Mouse (Mus musculus): ENCODE data around the gene Pla2g4a. TPM values are rescaled to one million over a fixed set of nuclear protein-coding genes. Genes with fewer than 3 reads are reported as not detected.

Gene Pla2g4a
- polyA plus RNA-seq, 1 experiment from 2014 or later: 2.1 TPM

- H3K27ac ChIP-seq: no peak overlapping the region
- no peaks in the 10 kb centered on the region for H3K36me3 ChIP-seq (replicated peaks; ENCODE audit: control insufficient read depth, insufficient read depth)
- ATAC-seq (ENCODE audit: low FRiP score) (no peak), DNase-seq (ENCODE audit: low spot score) (no peak)
- H3K4me2 ChIP-seq (replicated peaks): no peak overlapping the region
- no peaks in the 10 kb centered on the region for H3K4me1 ChIP-seq (replicated peaks; ENCODE audit: control insufficient read depth, insufficient read depth, low read length)
- WGBS: 82% methylated on average over 4 of the region's 4 CpGs
- no peak overlapping the region for H3K9ac ChIP-seq
- no peaks in the 10 kb centered on the region for H3K9me3 ChIP-seq (ENCODE audit: control insufficient read depth, low read length)
- no peak overlapping the region for H3K4me3 ChIP-seq (replicated peaks; ENCODE audit: low read length)
- no peaks in the 10 kb centered on the region for H3K27me3 ChIP-seq (ENCODE audit: control insufficient read depth, insufficient read depth, low read length)
Observed at GRCm38 (mm10) chr1:149898001-149898625, 63.0 kb downstream of the Pla2g4a start.

- Histone ChIP-seq H3K27ac (no peak overlapping the region), H3K9me3 (ENCODE audit: control insufficient read depth, low read length) (no peaks in the 10 kb centered on the region), H3K4me3 (replicated peaks; ENCODE audit: low read length) (no peak overlapping the region), H3K4me1 (replicated peaks; ENCODE audit: control insufficient read depth, insufficient read depth, low read length) (no peaks in the 10 kb centered on the region), H3K4me2 (replicated peaks) (no peak overlapping the region), H3K27me3 (ENCODE audit: control insufficient read depth, insufficient read depth, low read length) (no peaks in the 10 kb centered on the region), H3K36me3 (replicated peaks; ENCODE audit: control insufficient read depth, insufficient read depth) (no peaks in the 10 kb centered on the region), H3K9ac (no peak overlapping the region)
- ATAC-seq (ENCODE audit: low FRiP score): peak; percentile 68; the same call in 1 of the 2 replicates
- peak; percentile 24 for DNase-seq (ENCODE audit: low spot score)
- 56% methylated on average over 5 of the region's 5 CpGs for WGBS
Observed at GRCm38 (mm10) chr1:149896590-149896989, 64.5 kb downstream of the Pla2g4a start.

- H3K36me3 ChIP-seq (replicated peaks; ENCODE audit: control insufficient read depth, insufficient read depth): no peaks in the 10 kb centered on the region
- no peak for ATAC-seq (ENCODE audit: low FRiP score)
- H3K4me1 ChIP-seq (replicated peaks; ENCODE audit: control insufficient read depth, insufficient read depth, low read length): no peaks in the 10 kb centered on the region
Observed at GRCm38 (mm10) chr1:149894940-149895339, 66.2 kb downstream of the Pla2g4a start.

GRCm38 (mm10) chr1:149893903-149894302 lies 67.2 kb downstream of the Pla2g4a start:
- Histone ChIP-seq H3K27me3 (ENCODE audit: control insufficient read depth, insufficient read depth, low read length) (no peaks in the 10 kb centered on the region), H3K9me3 (ENCODE audit: control insufficient read depth, low read length) (no peaks in the 10 kb centered on the region), H3K36me3 (replicated peaks; ENCODE audit: control insufficient read depth, insufficient read depth) (no peaks in the 10 kb centered on the region), H3K9ac (no peak overlapping the region), H3K27ac (no peak overlapping the region), H3K4me3 (replicated peaks; ENCODE audit: low read length) (no peak overlapping the region), H3K4me1 (replicated peaks; ENCODE audit: control insufficient read depth, insufficient read depth, low read length) (no peaks in the 10 kb centered on the region), H3K4me2 (replicated peaks) (no peak overlapping the region)
- no peak for DNase-seq (ENCODE audit: low spot score)
- ATAC-seq (ENCODE audit: low FRiP score): no peak
- 89% methylated on average over 2 of the region's 2 CpGs for WGBS

More at GRCm38 (mm10) chr1:149894940-149895339, 66.2 kb downstream of the Pla2g4a start:
- no peak overlapping the region for H3K4me2 ChIP-seq (replicated peaks)
- H3K9me3 ChIP-seq (ENCODE audit: control insufficient read depth, low read length): no peaks in the 10 kb centered on the region
- no peak overlapping the region for H3K27ac ChIP-seq
- peak; percentile 1 for DNase-seq (ENCODE audit: low spot score)
- 92% methylated on average over 8 of the region's 8 CpGs for WGBS
- no peak overlapping the region for H3K9ac ChIP-seq
- no peaks in the 10 kb centered on the region for H3K27me3 ChIP-seq (ENCODE audit: control insufficient read depth, insufficient read depth, low read length)
- H3K4me3 ChIP-seq (replicated peaks; ENCODE audit: low read length): no peak overlapping the region

GRCm38 (mm10) chr1:149891057-149891456 lies 70.0 kb downstream of the Pla2g4a start:
- H3K4me3 ChIP-seq (replicated peaks; ENCODE audit: low read length): no peak overlapping the region
- no peak overlapping the region for H3K4me2 ChIP-seq (replicated peaks)
- no peaks in the 10 kb centered on the region for H3K4me1 ChIP-seq (replicated peaks; ENCODE audit: control insufficient read depth, insufficient read depth, low read length)
- no peaks in the 10 kb centered on the region for H3K9me3 ChIP-seq (ENCODE audit: control insufficient read depth, low read length)
- H3K36me3 ChIP-seq (replicated peaks; ENCODE audit: control insufficient read depth, insufficient read depth): no peaks in the 10 kb centered on the region
- H3K27ac ChIP-seq: no peak overlapping the region
- DNase-seq (ENCODE audit: low spot score) (no peak), ATAC-seq (ENCODE audit: low FRiP score) (no peak)
- no peaks in the 10 kb centered on the region for H3K27me3 ChIP-seq (ENCODE audit: control insufficient read depth, insufficient read depth, low read length)
- H3K9ac ChIP-seq: no peak overlapping the region
- WGBS: 82% methylated on average over 5 of the region's 5 CpGs

GRCm38 (mm10) chr1:149882419-149883025 lies 78.6 kb downstream of the Pla2g4a start:
- Histone ChIP-seq H3K9ac (no peak overlapping the region), H3K4me1 (replicated peaks; ENCODE audit: control insufficient read depth, insufficient read depth, low read length) (no peaks in the 10 kb centered on the region), H3K4me3 (replicated peaks; ENCODE audit: low read length) (no peak overlapping the region), H3K4me2 (replicated peaks) (no peak overlapping the region), H3K9me3 (ENCODE audit: control insufficient read depth, low read length) (no peaks in the 10 kb centered on the region), H3K36me3 (replicated peaks; ENCODE audit: control insufficient read depth, insufficient read depth) (no peaks in the 10 kb centered on the region), H3K27me3 (ENCODE audit: control insufficient read depth, insufficient read depth, low read length) (no peaks in the 10 kb centered on the region), H3K27ac (no peak overlapping the region)
- ATAC-seq (ENCODE audit: low FRiP score) (no peak), DNase-seq (ENCODE audit: low spot score) (no peak)
- WGBS: 82% methylated on average over 6 of the region's 6 CpGs

GRCm38 (mm10) chr1:149878175-149878574 lies 82.9 kb downstream of the Pla2g4a start:
- no peak for ATAC-seq (ENCODE audit: low FRiP score)
- 85% methylated on average over 3 of the region's 3 CpGs for WGBS
- H3K36me3 ChIP-seq (replicated peaks; ENCODE audit: control insufficient read depth, insufficient read depth): no peaks in the 10 kb centered on the region

GRCm38 (mm10) chr1:149876502-149876901 lies 84.6 kb downstream of the Pla2g4a start:
- ATAC-seq (ENCODE audit: low FRiP score) (no peak), DNase-seq (ENCODE audit: low spot score) (no peak)
- 79% methylated on average over 3 of the region's 3 CpGs for WGBS
- Histone ChIP-seq H3K27ac (no peak overlapping the region), H3K27me3 (ENCODE audit: control insufficient read depth, insufficient read depth, low read length) (no peaks in the 10 kb centered on the region), H3K9ac (no peak overlapping the region), H3K36me3 (replicated peaks; ENCODE audit: control insufficient read depth, insufficient read depth) (no peaks in the 10 kb centered on the region), H3K4me3 (replicated peaks; ENCODE audit: low read length) (no peak overlapping the region), H3K4me1 (replicated peaks; ENCODE audit: control insufficient read depth, insufficient read depth, low read length) (no peaks in the 10 kb centered on the region), H3K9me3 (ENCODE audit: control insufficient read depth, low read length) (no peaks in the 10 kb centered on the region), H3K4me2 (replicated peaks) (no peak overlapping the region)

More at GRCm38 (mm10) chr1:149878175-149878574, 82.9 kb downstream of the Pla2g4a start:
- Histone ChIP-seq H3K9ac (no peak overlapping the region), H3K4me1 (replicated peaks; ENCODE audit: control insufficient read depth, insufficient read depth, low read length) (no peaks in the 10 kb centered on the region), H3K27ac (no peak overlapping the region), H3K4me3 (replicated peaks; ENCODE audit: low read length) (no peak overlapping the region), H3K9me3 (ENCODE audit: control insufficient read depth, low read length) (no peaks in the 10 kb centered on the region), H3K27me3 (ENCODE audit: control insufficient read depth, insufficient read depth, low read length) (no peaks in the 10 kb centered on the region), H3K4me2 (replicated peaks) (no peak overlapping the region)
- no peak for DNase-seq (ENCODE audit: low spot score)

- ATAC-seq (ENCODE audit: low FRiP score) (no peak), DNase-seq (ENCODE audit: low spot score) (no peak)
- H3K4me2 ChIP-seq (replicated peaks): no peak overlapping the region
- H3K9ac ChIP-seq: no peak overlapping the region
- no peak overlapping the region for H3K4me3 ChIP-seq (replicated peaks; ENCODE audit: low read length)
- H3K9me3 ChIP-seq (ENCODE audit: control insufficient read depth, low read length): no peaks in the 10 kb centered on the region
- WGBS: 94% methylated on average over 1 of the region's 1 CpGs
- H3K27ac ChIP-seq: no peak overlapping the region
- no peaks in the 10 kb centered on the region for H3K4me1 ChIP-seq (replicated peaks; ENCODE audit: control insufficient read depth, insufficient read depth, low read length)
- no peaks in the 10 kb centered on the region for H3K36me3 ChIP-seq (replicated peaks; ENCODE audit: control insufficient read depth, insufficient read depth)
- no peaks in the 10 kb centered on the region for H3K27me3 ChIP-seq (ENCODE audit: control insufficient read depth, insufficient read depth, low read length)
Observed at GRCm38 (mm10) chr1:149871625-149872024, 89.5 kb downstream of the Pla2g4a start.
